Mouse (Mus musculus) forelimb bud, embryonic 11.5 days (tissue): ENCODE measurements around the gene Clec2d.
"Not testable (repeated sequence)": the region's sequence is repeated elsewhere in the genome, so short reads cannot be mapped to it uniquely, and the experiment has no call there.

Source experiments
- DNase-seq: peaks from one replicate; pipeline ENCODE4 v3.0.0-alpha.2; 2012; ENCODE audit warnings: low read depth, low spot score

Gene Clec2d

DNA sequence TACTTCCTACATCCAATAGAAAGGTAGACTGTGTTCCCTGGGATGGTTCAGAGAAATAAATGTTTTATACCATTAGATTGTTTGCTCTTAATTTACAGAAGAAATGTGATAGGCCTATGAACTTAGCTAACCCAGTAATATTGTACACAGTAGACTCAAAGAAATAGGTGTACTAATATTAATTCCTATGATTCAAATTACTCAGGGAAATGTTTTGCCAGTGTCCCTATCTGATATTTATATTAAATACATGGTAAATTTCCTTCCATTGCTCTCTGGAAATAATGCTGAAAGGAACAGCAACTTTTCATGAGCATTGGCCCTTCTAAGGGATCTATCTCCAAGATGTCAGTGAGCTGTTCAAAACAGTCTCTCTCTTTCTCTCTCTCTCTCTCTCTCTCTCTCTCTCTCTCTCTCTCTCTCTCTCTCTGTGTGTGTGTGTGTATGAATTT is 6.8 kb downstream of the Clec2d start:
- DNase-seq = no peak

- DNase-seq = not testable (repeated sequence)
Measured at GRCm38 (mm10) chr6:129187816-129188215, 7.4 kb downstream of the Clec2d start.

GRCm38 (mm10) chr6:129193431-129193830 is 13.0 kb downstream of the Clec2d start:
- no peak for DNase-seq

DNA sequence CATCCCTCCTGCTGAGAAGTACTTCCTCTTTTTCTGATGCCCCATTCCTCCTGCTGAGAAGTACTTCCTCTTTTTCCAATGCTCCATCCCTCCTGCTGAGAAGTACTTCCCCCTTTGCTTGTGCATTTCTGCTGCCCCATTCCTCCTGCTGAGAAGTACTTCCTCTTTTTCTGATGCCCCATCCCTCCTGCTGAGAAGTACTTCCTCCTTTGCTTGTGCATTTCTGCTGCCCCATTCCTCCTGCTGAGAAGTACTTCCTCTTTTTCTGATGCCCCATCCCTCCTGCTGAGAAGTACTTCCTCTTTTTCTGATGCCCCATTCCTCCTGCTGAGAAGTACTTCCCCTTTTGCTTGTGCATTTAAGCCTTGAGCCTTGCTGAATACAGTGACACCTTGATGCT is 19.7 kb downstream of the Clec2d start:
- DNase-seq = not testable (repeated sequence)

DNA sequence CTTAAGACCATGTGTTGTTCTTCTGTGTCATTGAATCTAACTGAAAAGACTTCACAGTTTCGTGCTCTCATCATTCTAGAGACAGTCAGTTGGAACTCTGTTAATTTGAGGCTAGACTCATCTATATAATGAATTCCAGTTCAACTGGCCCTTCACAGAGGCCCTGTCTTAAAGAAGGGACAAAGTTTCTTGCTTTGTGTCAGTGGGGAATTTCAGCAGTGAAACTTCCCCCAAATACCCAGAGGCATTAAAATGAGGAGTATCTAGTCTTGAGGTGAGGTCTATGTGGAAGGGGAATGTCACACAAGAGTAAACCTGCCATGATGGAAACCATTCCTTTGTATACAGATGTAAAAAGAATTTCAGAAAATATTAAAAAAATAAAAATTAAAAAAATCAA is 21.9 kb downstream of the Clec2d start:
- no peak for DNase-seq

GRCm38 (mm10) chr6:129204342-129204741 is 23.9 kb downstream of the Clec2d start:
- no peak for DNase-seq

DNA sequence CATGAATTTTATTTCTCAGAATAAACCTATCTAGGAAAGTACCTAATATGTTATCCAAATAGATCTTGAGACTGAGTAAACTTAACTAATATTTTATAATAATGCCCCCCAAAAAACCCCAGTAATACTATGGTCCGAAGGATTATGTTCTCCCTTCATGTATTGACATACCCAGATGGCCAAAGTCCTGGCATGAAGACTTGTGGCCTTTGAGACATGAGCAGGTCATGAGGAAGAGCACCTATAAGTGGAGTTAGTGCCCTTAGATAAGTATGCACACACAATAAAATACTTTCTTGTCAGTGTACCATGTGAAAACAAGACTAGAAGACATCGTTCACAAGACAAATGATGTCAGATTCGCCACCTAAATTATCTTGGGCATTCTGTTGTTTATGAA is 24.4 kb downstream of the Clec2d start:
- DNase-seq = no peak

- DNase-seq = no peak
Measured at GRCm38 (mm10) chr6:129208891-129209519, 28.6 kb downstream of the Clec2d start.

- DNase-seq = no peak
Measured at GRCm38 (mm10) chr6:129209785-129210446, 29.5 kb downstream of the Clec2d start.

DNA sequence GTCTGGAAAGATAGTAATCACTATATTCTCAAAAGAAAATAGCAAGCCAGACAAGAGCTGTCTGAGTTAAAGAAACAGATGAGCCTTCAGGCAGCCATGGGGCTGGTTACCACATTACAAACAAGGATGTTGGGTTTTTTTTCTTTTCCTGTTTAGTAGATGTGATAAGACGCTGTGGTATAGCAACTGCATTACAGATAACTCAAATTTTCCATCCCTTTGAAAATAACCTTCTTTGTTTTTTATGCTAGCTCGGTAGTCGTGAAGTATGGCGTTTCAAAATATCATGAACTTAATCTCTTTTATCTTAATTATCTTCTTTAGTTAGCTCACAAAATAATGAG is 30.0 kb downstream of the Clec2d start:
- DNase-seq = no peak

DNA sequence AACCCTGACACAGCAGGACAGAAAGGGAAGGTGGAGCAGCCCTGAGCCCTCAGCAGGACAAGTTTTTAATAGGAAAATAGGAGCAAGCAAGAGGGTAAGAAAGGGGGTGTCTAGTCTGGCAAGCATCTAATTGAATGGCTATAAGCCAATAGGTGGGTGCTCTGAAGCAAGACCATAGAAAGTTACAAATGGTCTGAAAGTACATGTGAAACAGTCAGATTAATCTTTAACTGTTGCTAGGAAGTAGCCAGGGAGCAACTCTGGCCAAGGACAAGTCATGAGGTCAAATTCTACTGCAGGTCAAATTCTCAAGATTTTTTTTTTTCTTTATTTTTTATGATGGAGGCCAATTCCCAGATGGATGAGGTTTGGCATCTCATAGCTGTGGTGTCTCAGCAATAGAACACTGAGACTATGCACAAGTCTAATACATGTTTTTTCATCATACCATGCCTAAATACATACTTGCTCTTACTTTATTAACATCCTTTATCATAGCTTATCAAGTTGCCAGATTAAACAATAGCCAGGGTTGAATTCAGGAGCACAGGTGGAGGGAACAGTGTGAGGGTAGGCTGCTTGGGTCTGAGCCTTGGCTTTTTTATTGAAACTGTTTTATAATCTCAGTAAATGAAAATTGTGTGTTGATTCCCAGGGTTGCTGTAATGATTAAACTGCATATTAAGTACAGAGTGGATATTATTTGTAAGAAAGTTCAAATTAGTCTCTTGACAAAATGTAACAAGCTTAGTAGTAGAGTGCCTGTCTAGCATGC is 32.2 kb downstream of the Clec2d start:
- no peak for DNase-seq

GRCm38 (mm10) chr6:129213497-129213896 is 33.1 kb downstream of the Clec2d start:
- no peak for DNase-seq

DNA sequence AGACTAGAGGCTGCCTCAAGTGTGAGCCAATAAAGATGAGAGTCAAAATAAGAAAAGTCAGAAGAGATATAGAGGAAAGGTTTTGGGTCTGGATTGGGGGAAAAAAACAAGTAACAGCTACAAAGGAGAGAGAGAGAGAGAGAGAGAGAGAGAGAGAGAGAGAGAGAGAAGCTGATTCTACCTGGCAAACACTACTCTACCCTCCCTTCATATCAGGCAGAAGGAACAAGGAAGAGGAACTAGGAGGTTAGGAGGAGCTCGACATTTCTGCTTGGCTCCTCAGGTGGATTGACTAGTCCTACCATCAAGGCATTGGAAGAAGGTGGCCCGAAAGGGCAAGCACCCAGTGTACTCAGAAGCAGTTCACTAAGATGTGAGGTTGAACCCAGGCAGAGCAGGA is 33.8 kb downstream of the Clec2d start:
- no peak for DNase-seq

DNA sequence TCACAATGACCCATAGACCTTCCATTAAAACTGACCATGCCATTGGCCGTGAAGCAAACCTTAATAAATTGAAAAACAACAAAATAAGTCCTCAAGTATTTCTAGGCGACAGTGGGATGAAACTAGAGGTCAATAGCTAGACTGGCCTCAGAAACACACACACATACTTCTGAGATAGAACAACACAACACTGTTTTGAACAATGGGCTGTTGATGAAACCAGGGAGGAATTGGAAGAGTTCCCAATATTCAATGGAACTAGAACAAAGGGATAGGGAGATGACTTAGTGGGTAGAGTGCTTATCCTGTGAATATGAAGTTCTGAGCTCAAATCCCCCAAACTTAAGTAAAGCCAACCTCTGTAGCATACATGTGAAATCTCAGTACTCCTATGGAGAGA is 34.6 kb downstream of the Clec2d start:
- DNase-seq = no peak

- DNase-seq = no peak
Measured at GRCm38 (mm10) chr6:129215886-129216637, 35.6 kb downstream of the Clec2d start.

DNA sequence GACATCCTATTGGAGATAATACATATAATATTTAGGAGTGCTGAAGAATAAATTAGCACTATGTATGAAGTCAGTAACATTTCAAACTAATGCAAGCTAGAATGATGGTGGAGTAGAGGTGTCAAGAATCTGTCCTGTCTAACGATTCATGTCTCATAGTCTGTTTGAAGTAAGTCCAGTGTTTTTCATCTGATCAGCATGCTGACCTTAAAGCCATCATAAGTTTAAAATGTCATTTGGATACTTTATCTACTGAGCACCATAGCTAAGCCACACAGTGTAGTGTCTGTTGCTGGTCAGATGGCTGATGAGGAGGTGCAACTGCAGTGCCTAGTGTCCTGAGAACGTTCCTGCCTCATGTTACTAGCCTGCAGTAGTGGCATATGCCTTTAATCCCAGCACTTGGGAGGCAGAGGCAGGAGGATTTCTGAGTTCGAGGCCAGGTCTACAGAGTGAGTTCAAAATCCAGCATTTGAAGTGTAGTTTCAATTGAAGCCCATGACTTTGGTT is 36.4 kb downstream of the Clec2d start:
- no peak for DNase-seq

- no peak for DNase-seq
Measured at GRCm38 (mm10) chr6:129218191-129218696, 37.8 kb downstream of the Clec2d start.

DNA sequence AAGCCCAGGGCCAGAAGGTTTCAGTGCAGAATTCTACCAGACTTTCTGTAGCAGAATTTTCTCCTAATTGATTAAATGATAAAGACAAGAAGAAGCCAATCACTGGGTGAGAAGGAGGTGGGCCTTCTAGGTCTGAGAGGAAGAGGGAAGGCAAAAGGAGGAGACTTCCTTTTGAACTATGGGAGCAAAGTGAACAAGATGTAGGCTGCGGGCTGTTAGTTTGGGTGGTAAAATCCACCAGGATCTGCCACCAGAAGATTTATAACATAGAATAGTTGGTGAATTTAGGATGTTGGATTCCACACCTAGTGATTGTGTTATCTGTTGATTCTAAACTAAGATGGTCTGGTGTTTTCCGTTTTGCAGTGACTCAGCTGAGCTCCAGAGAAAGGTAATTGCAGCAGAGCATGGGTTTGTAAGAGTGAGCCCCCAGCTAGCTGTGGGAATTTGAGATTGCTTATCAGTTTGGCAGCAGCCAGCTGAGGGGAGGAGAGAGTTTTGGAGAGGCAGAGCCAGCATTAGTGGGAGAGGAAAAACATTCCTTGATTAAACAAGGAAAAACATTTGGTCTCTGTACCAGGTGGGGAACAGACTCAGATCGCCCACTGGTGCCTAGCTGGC is 39.6 kb downstream of the Clec2d start:
- DNase-seq = no peak

DNA sequence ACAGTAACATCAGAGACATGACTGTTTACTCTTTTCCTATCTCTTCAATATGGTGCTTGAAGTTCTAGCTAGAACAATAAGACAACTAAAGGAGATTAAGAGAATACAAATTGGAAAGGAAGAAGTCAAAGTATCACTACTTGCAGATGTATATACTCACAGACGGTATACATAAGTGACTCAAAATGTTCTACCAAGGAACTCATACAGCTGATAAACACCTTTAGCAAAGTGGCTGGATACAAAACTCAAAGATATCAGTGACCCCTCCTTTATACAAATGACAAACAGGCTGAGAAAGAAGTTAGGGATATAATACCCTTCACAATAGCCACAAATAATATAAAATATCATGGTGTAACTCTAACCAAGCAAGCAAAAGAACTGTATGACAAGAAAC is 40.6 kb downstream of the Clec2d start:
- no peak for DNase-seq

DNA sequence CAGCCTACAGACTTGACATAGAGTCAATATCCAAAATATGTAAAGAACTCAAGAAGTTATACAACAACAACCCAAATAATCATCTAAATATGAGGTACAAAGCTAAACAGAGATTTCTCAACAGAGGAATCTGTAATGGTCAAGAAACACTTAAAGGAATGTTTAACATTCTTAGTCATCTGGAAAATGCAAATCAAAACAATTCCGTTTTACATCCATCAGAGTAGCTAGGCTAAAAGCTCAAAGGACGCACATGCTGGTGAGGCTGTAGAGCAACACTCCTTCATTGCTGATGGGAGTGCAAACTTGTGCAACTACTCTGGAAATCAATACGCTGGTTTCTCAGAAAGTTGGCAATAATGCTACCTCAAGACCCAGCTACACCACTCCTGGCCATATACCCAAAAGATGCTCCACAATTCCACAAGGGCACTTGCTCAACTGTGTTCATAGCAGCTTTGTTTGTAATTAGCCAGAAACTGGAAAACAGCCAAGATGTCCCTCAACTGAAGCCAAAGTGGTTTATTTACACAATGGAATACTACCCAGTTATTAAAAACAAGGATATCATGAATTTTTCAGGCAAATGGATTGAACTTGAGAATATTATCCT is 41.9 kb downstream of the Clec2d start:
- no peak for DNase-seq

GRCm38 (mm10) chr6:129223611-129224010 is 43.2 kb downstream of the Clec2d start:
- no peak for DNase-seq
